Mouse (Mus musculus): Measurements from ENCODE around the gene Rhof. TPM values are rescaled to one million over a fixed set of nuclear protein-coding genes. Genes with fewer than 3 reads are reported as not detected.

Rhof gene
- total RNA-seq (2021) = under 1 TPM; 0.36 to 0.45 TPM

- peak; percentile 67 for DNase-seq (ENCODE audit: low spot score)
- intact Hi-C loops (cut with DNase I) = loop anchor here (1.0 to 2.0 kb wide), 3 partner anchors 16 to 70 kb away; no protein-coding TSS in a partner anchor
These were observed at the start of gene Rhof for GRCm38 (mm10) chr5:123132308-123133071. Gene Rhof, minus strand, starts transcription at chr5:123132692.

GRCm38 (mm10) chr5:123181536-123181935 lies 49.0 kb upstream of the Rhof start:
- intact Hi-C loops (cut with DNase I) = no loop called here
- DNase-seq (ENCODE audit: low spot score) = no peak

- intact Hi-C loops (cut with DNase I) = no loop called here
These were observed 47.9 kb upstream of the Rhof start for GRCm38 (mm10) chr5:123180390-123180789.

GRCm38 (mm10) chr5:123178792-123179191 lies 46.3 kb upstream of the Rhof start:
- intact Hi-C loops (cut with DNase I) = no loop called here
- DNase-seq (ENCODE audit: low spot score) = no peak

More at GRCm38 (mm10) chr5:123180390-123180789, 47.9 kb upstream of the Rhof start:
- DNase-seq (ENCODE audit: low spot score) = no peak

- peak; percentile 60 for DNase-seq (ENCODE audit: low spot score)
- intact Hi-C loops (cut with DNase I) = loop anchor here (1.0 to 5.0 kb wide), 3 partner anchors 54 to 204 kb away; no protein-coding TSS in a partner anchor
These were observed 39.3 kb upstream of the Rhof start for GRCm38 (mm10) chr5:123171646-123172350.

GRCm38 (mm10) chr5:123170365-123170764 lies 37.9 kb upstream of the Rhof start:
- intact Hi-C loops (cut with DNase I) = loop anchor here (5.0 kb wide), 1 partner anchor 203 kb away; no protein-coding TSS in a partner anchor
- no peak for DNase-seq (ENCODE audit: low spot score)

GRCm38 (mm10) chr5:123169284-123169683 lies 36.8 kb upstream of the Rhof start, which contains the start of gene Psmd9:
Gene Psmd9, plus strand, starts transcription at chr5:123169413.
- DNase-seq (ENCODE audit: low spot score) = no peak
- intact Hi-C loops (cut with DNase I) = no loop called here

GRCm38 (mm10) chr5:123167591-123167990 lies 35.1 kb upstream of the Rhof start:
- no peak for DNase-seq (ENCODE audit: low spot score)

GRCm38 (mm10) chr5:123166437-123166836 lies 33.9 kb upstream of the Rhof start:
- intact Hi-C loops (cut with DNase I) = no loop called here
- DNase-seq (ENCODE audit: low spot score) = no peak

More at GRCm38 (mm10) chr5:123167591-123167990, 35.1 kb upstream of the Rhof start:
- intact Hi-C loops (cut with DNase I) = no loop called here

- intact Hi-C loops (cut with DNase I) = no loop called here
- no peak for DNase-seq (ENCODE audit: low spot score)
These were observed 30.4 kb upstream of the Rhof start for GRCm38 (mm10) chr5:123162942-123163341.

- intact Hi-C loops (cut with DNase I) = no loop called here
- no peak for DNase-seq (ENCODE audit: low spot score)
These were observed 27.8 kb upstream of the Rhof start for GRCm38 (mm10) chr5:123160341-123160740.

GRCm38 (mm10) chr5:123159866-123160265 lies 27.4 kb upstream of the Rhof start:
- no peak for DNase-seq (ENCODE audit: low spot score)
- intact Hi-C loops (cut with DNase I) = no loop called here

GRCm38 (mm10) chr5:123159446-123159845 lies 27.0 kb upstream of the Rhof start:
- no peak for DNase-seq (ENCODE audit: low spot score)
- intact Hi-C loops (cut with DNase I) = no loop called here

GRCm38 (mm10) chr5:123157972-123158371 lies 25.5 kb upstream of the Rhof start:
- intact Hi-C loops (cut with DNase I) = no loop called here
- DNase-seq (ENCODE audit: low spot score) = no peak

GRCm38 (mm10) chr5:123156763-123157162 lies 24.3 kb upstream of the Rhof start:
- intact Hi-C loops (cut with DNase I) = no loop called here
- no peak for DNase-seq (ENCODE audit: low spot score)

- DNase-seq (ENCODE audit: low spot score) = no peak
- intact Hi-C loops (cut with DNase I) = loop anchor here (2.0 kb wide), 1 partner anchor 91 kb away; no protein-coding TSS in a partner anchor
These were observed 22.9 kb upstream of the Rhof start for GRCm38 (mm10) chr5:123155425-123155824.

- intact Hi-C loops (cut with DNase I) = no loop called here
- no peak for DNase-seq (ENCODE audit: low spot score)
These were observed 20.4 kb upstream of the Rhof start for GRCm38 (mm10) chr5:123152901-123153300.

- intact Hi-C loops (cut with DNase I) = no loop called here
- DNase-seq (ENCODE audit: low spot score) = no peak
These were observed 19.3 kb upstream of the Rhof start for GRCm38 (mm10) chr5:123151707-123152362.

GRCm38 (mm10) chr5:123151077-123151476 lies 18.6 kb upstream of the Rhof start:
- intact Hi-C loops (cut with DNase I) = no loop called here
- DNase-seq (ENCODE audit: low spot score) = no peak

- intact Hi-C loops (cut with DNase I) = no loop called here
- no peak for DNase-seq (ENCODE audit: low spot score)
These were observed 18.1 kb upstream of the Rhof start for GRCm38 (mm10) chr5:123150641-123151040.
